Mouse (Mus musculus) C2C12 (cell line): ENCODE measurements around the gene Clasp2. TPM values are rescaled to one million over a fixed set of nuclear protein-coding genes. Genes with fewer than 3 reads are reported as not detected.
"Not testable (repeated sequence)": the region's sequence is repeated elsewhere in the genome, so short reads cannot be mapped to it uniquely, and the experiment has no call there.

Experiments used
- H3K27me3 ChIP-seq: one replicate; pipeline ENCODE4 v1.6.1; 2011; ENCODE audit not compliant: control insufficient read depth, insufficient read depth, insufficient read length
- H3K36me3 ChIP-seq: one replicate; pipeline ENCODE4 v1.6.1; 2011; ENCODE audit not compliant: control insufficient read depth, insufficient read depth
- H3K4me3 ChIP-seq: one replicate; pipeline ENCODE4 v1.5.1; 2011; ENCODE audit warnings: mild to moderate bottlenecking, control low read depth; ENCODE audit not compliant: poor library complexity, insufficient read depth, severe bottlenecking
- H3K79me2 ChIP-seq: one replicate; pipeline ENCODE4 v1.6.1; 2011; ENCODE audit not compliant: control insufficient read depth, insufficient read depth
- H3K79me3 ChIP-seq: one replicate; pipeline ENCODE4 v1.6.1; 2011; ENCODE audit warnings: low read depth, control low read depth
- H3ac ChIP-seq: one replicate; pipeline ENCODE3; 2011; ENCODE audit warnings: low read depth; ENCODE audit not compliant: control insufficient read depth, insufficient read length
- CEBPB ChIP-seq: IDR thresholded peaks from one replicate; pipeline ENCODE4 v1.6.1; 2011; ENCODE audit warnings: low read depth, mild to moderate bottlenecking, control low read depth, moderate library complexity
- CTCF ChIP-seq: IDR thresholded peaks from one replicate; pipeline ENCODE4 v1.5.1; 2011; ENCODE audit not compliant: control insufficient read depth, insufficient read depth, insufficient read length
- FOSL1 ChIP-seq: IDR thresholded peaks from one replicate; pipeline ENCODE4 v1.8.0; 2011; ENCODE audit warnings: mild to moderate bottlenecking, low read length; ENCODE audit not compliant: poor library complexity, insufficient read depth, severe bottlenecking
- MAX ChIP-seq: IDR thresholded peaks from one replicate; pipeline ENCODE4 v1.6.1; 2011; ENCODE audit warnings: mild to moderate bottlenecking, control low read depth
- MYOD1 ChIP-seq: IDR thresholded peaks from one replicate; pipeline ENCODE4 v1.6.1; 2011; ENCODE audit warnings: low read depth; ENCODE audit not compliant: control insufficient read depth, insufficient read length
- MYOG ChIP-seq: IDR thresholded peaks from one replicate; pipeline ENCODE4 v1.6.1; 2011; ENCODE audit not compliant: control insufficient read depth, insufficient read length; ENCODE audit errors: extremely low read depth
- USF1 ChIP-seq: IDR thresholded peaks from one replicate; pipeline ENCODE4 v1.6.1; 2011; ENCODE audit warnings: low read depth, mild to moderate bottlenecking, control low read depth, moderate library complexity
- polyA plus RNA-seq: library from polyadenylated mRNA; unstranded; fragments of >200 nt; fragmentation: generic; extraction: Trizol; gene quantifications from one replicate; pipeline ENCODE4 v1.2.1, GENCODE M21; 2012; ENCODE audit warnings: missing spikeins

Gene Clasp2
- polyA plus RNA-seq, 1 experiment = 8.8 TPM

GRCm38 (mm10) chr9:113762389-113762788 is 21.1 kb downstream of the Clasp2 start:
- TF ChIP-seq FOSL1 = no peak
- no peak for TF ChIP-seq MYOG
- TF ChIP-seq MAX = no peak
- no peak for TF ChIP-seq USF1
- no peak for TF ChIP-seq CEBPB
- TF ChIP-seq CTCF = no peak
- no peak for TF ChIP-seq MYOD1
- Histone ChIP-seq H3K79me3 (peaks cover 7% of the 10 kb centered on the region), H3K36me3 (peaks cover 3% of the 10 kb centered on the region), H3K4me3 (no peak overlapping the region), H3K27me3 (no peaks in the 10 kb centered on the region), H3K79me2 (peaks cover 2% of the 10 kb centered on the region), H3ac (no peak overlapping the region)

GRCm38 (mm10) chr9:113763123-113763522 is 21.9 kb downstream of the Clasp2 start:
- Histone ChIP-seq H3K27me3 (no peaks in the 10 kb centered on the region), H3K4me3 (no peak overlapping the region), H3K79me2 (peaks cover 5% of the 10 kb centered on the region), H3K36me3 (peaks cover 3% of the 10 kb centered on the region), H3ac (no peak overlapping the region), H3K79me3 (peaks cover 6% of the 10 kb centered on the region)
- TF ChIP-seq MYOG (no peak), MAX (no peak), CTCF (no peak), CEBPB (no peak), FOSL1 (no peak), MYOD1 (no peak), USF1 (no peak)

DNA sequence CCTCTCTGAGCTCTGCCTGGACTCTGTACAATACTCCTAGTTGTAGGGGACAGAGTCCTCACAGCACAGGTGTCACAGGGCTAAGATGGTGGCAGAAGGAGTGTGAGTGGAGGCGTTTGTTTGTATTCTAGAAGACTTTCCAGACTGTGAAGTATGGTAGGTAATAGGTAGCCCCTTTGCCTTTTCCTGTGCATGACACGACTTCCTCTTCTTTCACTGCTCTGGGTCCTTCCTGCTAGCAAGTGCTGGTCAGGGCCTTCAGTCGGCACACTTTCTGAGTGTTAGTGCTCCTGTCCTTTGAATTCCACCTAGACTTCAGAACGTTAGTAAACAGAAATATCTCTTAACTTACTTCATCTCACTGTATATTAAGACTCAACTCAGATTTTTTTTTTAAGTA is 29.4 kb downstream of the Clasp2 start:
- H3ac ChIP-seq = no peak overlapping the region
- no peaks in the 10 kb centered on the region for H3K79me3 ChIP-seq
- H3K27me3 ChIP-seq = no peaks in the 10 kb centered on the region
- peaks cover 15% of the 10 kb centered on the region for H3K36me3 ChIP-seq
- TF ChIP-seq MYOD1 (no peak), MAX (no peak), CEBPB (no peak), FOSL1 (no peak), CTCF (no peak), MYOG (no peak), USF1 (no peak)
- H3K4me3 ChIP-seq = no peak overlapping the region
- H3K79me2 ChIP-seq = peaks cover 5% of the 10 kb centered on the region

GRCm38 (mm10) chr9:113780863-113781262 is 39.6 kb downstream of the Clasp2 start:
- peaks cover 7% of the 10 kb centered on the region for H3K36me3 ChIP-seq
- no peaks in the 10 kb centered on the region for H3K79me2 ChIP-seq
- TF ChIP-seq CEBPB = no peak
- no peak for TF ChIP-seq MYOG
- no peak for TF ChIP-seq MAX
- no peak for TF ChIP-seq CTCF
- TF ChIP-seq USF1 = no peak
- no peaks in the 10 kb centered on the region for H3K27me3 ChIP-seq
- no peaks in the 10 kb centered on the region for H3K79me3 ChIP-seq
- H3K4me3 ChIP-seq = no peak overlapping the region
- H3ac ChIP-seq = no peak overlapping the region

DNA sequence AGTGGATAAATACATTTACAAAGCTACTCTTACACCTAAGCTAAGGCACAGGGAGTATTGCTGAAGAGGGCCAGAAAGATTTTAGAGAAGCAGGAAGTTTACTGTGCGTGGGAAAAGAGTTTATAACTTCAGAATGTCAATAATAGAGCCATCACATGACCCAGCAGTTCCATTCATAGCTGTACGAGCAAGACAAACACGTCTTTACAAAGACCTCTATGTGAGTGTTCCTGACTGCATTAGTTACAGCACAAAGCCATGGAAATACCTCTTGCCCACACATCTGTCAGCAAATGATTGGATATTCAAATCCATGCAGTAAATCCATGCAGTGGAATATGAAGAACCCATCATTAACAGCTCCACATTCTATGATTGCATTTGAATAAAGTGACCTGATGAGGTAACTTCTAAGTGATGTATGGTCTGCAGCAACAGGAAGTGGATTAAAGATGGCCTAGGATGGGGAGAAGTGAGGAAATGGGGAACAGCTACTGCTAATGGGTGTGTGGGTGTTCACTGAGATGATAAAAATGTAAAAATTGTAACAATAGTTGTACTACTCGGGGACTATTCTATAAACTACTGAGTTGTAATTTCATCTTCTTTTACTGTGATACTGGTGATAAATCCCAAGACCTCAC is 41.2 kb downstream of the Clasp2 start:
- Histone ChIP-seq H3K4me3 (no peak overlapping the region), H3K36me3 (peaks cover 17% of the 10 kb centered on the region), H3ac (no peak overlapping the region), H3K79me2 (no peaks in the 10 kb centered on the region), H3K27me3 (no peaks in the 10 kb centered on the region), H3K79me3 (no peaks in the 10 kb centered on the region)
- TF ChIP-seq MYOG (no peak), MYOD1 (no peak), CTCF (no peak), CEBPB (no peak), USF1 (no peak), MAX (no peak), FOSL1 (no peak)

DNA sequence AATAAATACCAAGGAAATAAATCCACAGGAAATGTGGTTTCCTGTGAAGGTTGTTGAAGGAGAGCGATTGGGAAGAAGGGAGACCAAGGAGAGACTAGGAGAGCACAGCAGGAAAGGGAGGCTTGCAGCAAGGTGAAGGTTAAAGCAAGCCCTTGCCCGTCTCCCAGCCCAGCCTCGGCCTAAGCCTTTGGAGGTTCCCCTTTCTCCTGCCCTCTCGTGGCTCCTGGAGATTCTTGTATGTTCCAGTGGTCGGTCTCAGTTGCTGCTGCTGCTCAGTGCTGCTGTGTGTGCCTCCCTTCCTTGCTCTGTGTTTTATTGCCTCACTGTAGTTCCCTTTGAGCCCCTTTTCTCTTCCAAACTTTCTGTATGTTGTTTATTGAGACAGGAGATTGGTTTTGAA is 42.4 kb downstream of the Clasp2 start:
- peaks cover 17% of the 10 kb centered on the region for H3K36me3 ChIP-seq
- no peak for TF ChIP-seq CEBPB
- TF ChIP-seq MYOD1 = no peak
- TF ChIP-seq MAX = no peak
- no peak for TF ChIP-seq USF1
- no peak for TF ChIP-seq MYOG
- no peak for TF ChIP-seq FOSL1
- TF ChIP-seq CTCF = no peak
- no peaks in the 10 kb centered on the region for H3K79me2 ChIP-seq
- H3K4me3 ChIP-seq = no peak overlapping the region
- H3K79me3 ChIP-seq = no peaks in the 10 kb centered on the region
- H3ac ChIP-seq = no peak overlapping the region
- H3K27me3 ChIP-seq = no peaks in the 10 kb centered on the region

- H3K4me3 ChIP-seq, H3K79me2 ChIP-seq, H3K79me3 ChIP-seq, H3ac ChIP-seq, H3K27me3 ChIP-seq: not testable (repeated sequence)
- peaks cover 10% of the 10 kb centered on the region for H3K36me3 ChIP-seq
Measured at GRCm38 (mm10) chr9:113789283-113789682, 48.0 kb downstream of the Clasp2 start.
